Mouse (Mus musculus) gastrocnemius, adult 18-20 months (tissue): ENCODE measurements around the gene Foxp2. TPM values are rescaled to one million over a fixed set of nuclear protein-coding genes. Genes with fewer than 3 reads are reported as not detected.

Experiments
- DNase-seq: peaks from one replicate; pipeline ENCODE4 v3.0.0; 2021; ENCODE audit warnings: low spot score
- long read RNA-seq, 2 experiments: library from polyadenylated mRNA; stranded (forward); transcript quantifications; one replicate each; pipeline ENCODE4 v2.0.0; 2021
- total RNA-seq, 2 experiments: library from RNA; stranded (reverse); gene quantifications; 2 replicates each; pipeline ENCODE4 v1.2.3; 2021

Foxp2 gene
- 1 to 10 TPM; 2.1 to 3.2 TPM for total RNA-seq
- long read RNA-seq, experiment 1, partial matches to known transcripts = 0 of 1 reads
- long read RNA-seq, experiment 1, other reads (novel, unspliced or antisense) = 1 of 1 reads
- long read RNA-seq, experiment 2 = 0 reads

GRCm38 (mm10) chr6:14901183-14901970 lies at the start of gene Foxp2:
Gene Foxp2 (plus strand): TSS chr6:14901349.
- DNase-seq = peak; percentile 19

GRCm38 (mm10) chr6:14885199-14885598 lies 15.9 kb upstream of the Foxp2 start:
- no peak for DNase-seq

- DNase-seq = no peak
Observed at GRCm38 (mm10) chr6:14897028-14897427, 4.1 kb upstream of the Foxp2 start.

GRCm38 (mm10) chr6:14898096-14898855 lies 2.9 kb upstream of the Foxp2 start:
- no peak for DNase-seq

- no peak for DNase-seq
Observed at GRCm38 (mm10) chr6:14899021-14899610, 2.0 kb upstream of the Foxp2 start.

GRCm38 (mm10) chr6:14899936-14900578 lies 1.1 kb upstream of the Foxp2 start:
- DNase-seq = no peak

- DNase-seq = peak; percentile 43
Observed at GRCm38 (mm10) chr6:14900579-14901021, 549 bp upstream of the Foxp2 start.

GRCm38 (mm10) chr6:14901971-14902670 lies 972 bp downstream of the Foxp2 start:
- DNase-seq = no peak

GRCm38 (mm10) chr6:14903271-14903965 lies 2.3 kb downstream of the Foxp2 start:
- no peak for DNase-seq

GRCm38 (mm10) chr6:14915066-14915465 lies 13.9 kb downstream of the Foxp2 start:
- DNase-seq = no peak

GRCm38 (mm10) chr6:14922704-14923103 lies 21.6 kb downstream of the Foxp2 start:
- no peak for DNase-seq

GRCm38 (mm10) chr6:14924976-14925489 lies 23.9 kb downstream of the Foxp2 start:
- no peak for DNase-seq

- DNase-seq = no peak
Observed at GRCm38 (mm10) chr6:14951060-14951459, 49.9 kb downstream of the Foxp2 start.

- DNase-seq = no peak
Observed at GRCm38 (mm10) chr6:14952731-14953130, 51.6 kb downstream of the Foxp2 start.

- no peak for DNase-seq
Observed at GRCm38 (mm10) chr6:14977042-14977441, 75.9 kb downstream of the Foxp2 start.

GRCm38 (mm10) chr6:14978201-14978600 lies 77.1 kb downstream of the Foxp2 start:
- DNase-seq = no peak

- DNase-seq = no peak
Observed at GRCm38 (mm10) chr6:15008113-15008512, 107.0 kb downstream of the Foxp2 start.

GRCm38 (mm10) chr6:15028488-15028887 lies 127.3 kb downstream of the Foxp2 start:
- no peak for DNase-seq

GRCm38 (mm10) chr6:15029446-15030125 lies 128.4 kb downstream of the Foxp2 start:
- DNase-seq = no peak
